Mouse (Mus musculus) testis, adult 10 weeks (tissue): ENCODE results near the gene Vwa3b. TPM values are rescaled to one million over a fixed set of nuclear protein-coding genes. Genes with fewer than 3 reads are reported as not detected.

ENCODE experiments used
- polyA plus RNA-seq: library from polyadenylated mRNA; stranded (reverse); fragments of 350-450 nt; fragmentation: Illumina TruSeq; extraction: RNeasy Lipid Tissue Mini Kit (QIAGEN cat#74804); gene quantifications from one replicate; pipeline ENCODE4 v1.2.3, GENCODE M21; 2014; ENCODE audit warnings: low read depth, low replicate concordance

Gene Vwa3b
- polyA plus RNA-seq, result 422 TPM

GRCm38 (mm10) chr1:37025962-37026686, at the start of gene Vwa3b:
Gene Vwa3b, plus strand, starts transcription at chr1:37026596.

GRCm38 (mm10) chr1:37214144-37214543, 187.7 kb downstream of the Vwa3b start, which contains the start of gene Cnga3:
Gene Cnga3, plus strand, starts transcription at chr1:37214434.

Other genes with a start within 250 kb of the Vwa3b start
- gene Tmem131, start 82.9 kb upstream of the Vwa3b start, polyA plus RNA-seq, result 43.8 TPM
- gene Cnga3, start 187.8 kb downstream of the Vwa3b start, polyA plus RNA-seq, result 0.62 TPM